ENCODE assay signal across 19 mouse cellular contexts in genomic region chr6:116358056-116358455, GRCm38 (mm10).
"Had no signal": no experiment of that assay in that cellular context is flagged by ENCODE, and none has a peak within 500 bp of the region (broad histone marks: within the 10 kb centered on the region; RNA-seq: fewer than 3 reads in every experiment).

No protein-coding gene starts in this region.

- H3K4me3 ChIP-seq: layer of hippocampus, adult 2 months; limb, embryonic 15.5 days; liver, embryonic 13.5 days; midbrain, embryonic 12.5 days; midbrain, embryonic 15.5 days; neural tube, embryonic 12.5 days; neural tube, embryonic 15.5 days had no signal

- H3K36me3 ChIP-seq: limb, embryonic 15.5 days; midbrain, embryonic 12.5 days; midbrain, embryonic 15.5 days; neural tube, embryonic 12.5 days; neural tube, embryonic 15.5 days had no signal

- H3K4me1 ChIP-seq: midbrain, embryonic 12.5 days; midbrain, embryonic 15.5 days had no signal

- H3K27me3 ChIP-seq: limb, embryonic 15.5 days; liver, embryonic 13.5 days; midbrain, embryonic 12.5 days; midbrain, embryonic 15.5 days; neural tube, embryonic 12.5 days; neural tube, embryonic 15.5 days had no signal

- H3K27ac ChIP-seq: kidney, postnatal 0 days; layer of hippocampus, adult 2 months; limb, embryonic 15.5 days; liver, embryonic 13.5 days; macrophage; midbrain, embryonic 12.5 days; midbrain, embryonic 15.5 days; neural tube, embryonic 12.5 days; neural tube, embryonic 15.5 days; stomach, postnatal 0 days had no signal

- DNase-seq: kidney, postnatal 25 days; layer of hippocampus, adult 9-11 months; liver, embryonic 13.5 days; lung, adult 2 months; lung, postnatal 14 days; right cerebral cortex, adult 18-20 months; right cerebral cortex, postnatal 14 days; right cerebral cortex, postnatal 4 days; thymus, adult 18-20 months; thymus, postnatal 36 days had no signal
